Mouse (Mus musculus) gastrocnemius, postnatal 10 days (tissue): ENCODE results near the gene Kif5c. TPM values are rescaled to one million over a fixed set of nuclear protein-coding genes. Genes with fewer than 3 reads are reported as not detected.

ENCODE experiments used
- DNase-seq: peaks from one replicate; pipeline ENCODE4 v3.0.0; 2021; ENCODE audit warnings: mixed read lengths
- long read RNA-seq, 2 experiments: library from polyadenylated mRNA; stranded (forward); transcript quantifications; one replicate each; pipeline ENCODE4 v2.0.0; 2021
- total RNA-seq, 2 experiments: library from RNA; stranded (reverse); gene quantifications; 2 replicates each; pipeline ENCODE4 v1.2.3; 2021

The Kif5c gene
- total RNA-seq = 1 to 10 TPM; 1.1 to 1.5 TPM
- long read RNA-seq, experiment 1 = 0 reads
- long read RNA-seq, experiment 2, full-length matches to known transcripts = 1 of 1 reads
- long read RNA-seq, experiment 2, partial matches to known transcripts = 0 of 1 reads
- long read RNA-seq, experiment 2, other reads (novel, unspliced or antisense) = 0 of 1 reads

DNA sequence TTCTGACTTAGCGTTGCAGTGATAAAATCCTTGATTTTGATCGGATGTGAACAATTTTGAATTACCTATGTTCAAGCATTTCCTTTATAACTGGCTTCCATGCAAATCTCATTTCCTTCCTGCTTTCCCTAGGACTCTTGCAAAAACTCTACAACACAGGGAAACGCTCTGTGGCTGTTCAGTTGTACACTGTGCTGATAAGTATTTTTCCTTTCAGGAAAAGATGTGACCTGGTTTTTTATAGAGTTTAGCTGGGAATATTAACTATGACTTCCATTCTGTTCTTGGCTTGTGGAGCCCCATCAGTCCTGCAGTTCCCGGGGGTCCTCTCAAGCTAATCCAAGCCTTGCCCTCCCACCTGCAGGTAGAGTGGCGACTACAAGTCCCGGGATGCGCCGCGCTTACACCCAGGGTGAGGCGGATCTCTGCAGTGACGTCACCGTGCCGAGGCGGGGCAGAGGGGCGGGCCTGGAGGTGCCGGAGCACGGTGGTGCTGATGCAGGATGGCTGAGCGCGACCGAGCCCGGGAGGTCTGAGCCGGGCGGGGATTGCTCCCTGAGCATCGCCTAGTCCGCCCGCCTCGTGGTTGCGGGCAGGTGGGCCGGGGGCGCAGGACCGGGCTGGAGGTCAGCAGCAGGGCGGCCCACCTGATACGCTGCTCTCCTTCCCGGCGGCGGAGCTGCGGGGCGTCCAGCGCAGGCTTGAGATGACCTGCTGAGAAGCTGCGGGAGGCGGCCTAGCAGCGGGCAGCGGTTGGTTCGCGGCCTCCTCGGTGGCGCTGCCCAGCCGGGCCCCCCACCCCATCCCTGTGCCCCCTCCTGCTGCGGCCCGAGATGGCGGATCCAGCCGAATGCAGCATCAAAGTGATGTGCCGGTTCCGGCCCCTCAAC is at the start of gene Kif5c:
Gene Kif5c, plus strand, starts transcription at position 470 of the 890 bp plus-strand sequence.
- DNase-seq = peak; percentile 69

DNA sequence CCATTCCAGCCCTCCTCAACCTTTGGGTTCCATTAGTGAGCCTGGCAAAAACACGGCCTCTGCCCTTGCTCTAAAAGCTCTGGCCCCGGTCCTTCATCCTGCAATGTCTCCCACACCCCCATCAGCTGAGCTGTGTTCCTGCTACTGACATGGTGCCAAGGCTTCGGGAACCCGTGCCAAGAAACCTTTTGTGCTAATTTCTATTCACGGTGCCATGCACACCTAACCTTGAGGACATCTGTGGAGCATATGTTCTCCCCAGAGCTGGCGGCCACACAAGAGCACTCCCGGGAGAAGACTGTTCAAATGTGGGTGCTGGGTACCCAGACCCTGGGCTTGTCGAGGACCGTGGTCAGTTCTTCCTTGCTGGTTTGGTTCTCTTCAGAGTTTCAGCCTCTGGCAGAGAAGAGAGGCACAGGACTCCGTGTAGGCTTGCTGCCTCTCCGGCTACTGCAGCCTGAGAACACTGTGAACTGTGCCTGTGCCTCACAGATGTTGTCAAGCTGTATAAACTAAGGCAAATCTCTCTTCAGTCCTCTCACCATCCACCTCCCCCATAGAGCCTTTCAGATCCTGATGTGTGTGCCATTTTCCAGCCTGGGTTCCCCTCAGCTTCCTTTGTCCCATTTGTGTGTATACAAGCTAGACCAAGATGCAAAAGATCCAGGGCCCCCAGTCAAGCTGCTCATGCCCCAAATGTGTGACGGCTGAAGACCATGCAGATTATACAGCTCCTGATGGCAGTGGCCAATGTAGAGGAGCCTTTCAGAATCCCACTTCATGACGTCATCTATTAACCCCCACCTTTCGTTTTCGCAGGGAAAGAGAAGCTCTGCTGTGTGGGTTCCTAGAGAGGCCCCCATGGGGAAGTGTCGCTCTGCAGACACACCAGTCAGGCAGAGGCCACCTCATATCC is 49.0 kb upstream of the Kif5c start:
- DNase-seq = peak; percentile 27

DNA sequence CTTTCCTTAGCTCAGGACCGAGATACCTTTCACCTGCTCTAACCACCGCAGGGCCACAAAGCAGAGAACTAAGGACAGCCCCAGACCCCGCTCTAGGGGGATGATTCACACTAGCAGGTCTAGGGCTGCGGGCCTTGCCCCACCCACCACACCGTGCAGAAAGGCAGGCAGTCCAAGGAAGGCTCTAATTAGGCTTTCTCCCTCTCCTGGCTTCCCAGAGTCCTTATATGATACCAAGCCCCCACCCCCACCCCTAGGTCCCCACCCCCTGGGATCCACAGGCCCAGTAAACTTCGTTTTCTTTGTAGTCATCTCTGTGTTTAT is 48.4 kb upstream of the Kif5c start:
- DNase-seq = no peak

DNA sequence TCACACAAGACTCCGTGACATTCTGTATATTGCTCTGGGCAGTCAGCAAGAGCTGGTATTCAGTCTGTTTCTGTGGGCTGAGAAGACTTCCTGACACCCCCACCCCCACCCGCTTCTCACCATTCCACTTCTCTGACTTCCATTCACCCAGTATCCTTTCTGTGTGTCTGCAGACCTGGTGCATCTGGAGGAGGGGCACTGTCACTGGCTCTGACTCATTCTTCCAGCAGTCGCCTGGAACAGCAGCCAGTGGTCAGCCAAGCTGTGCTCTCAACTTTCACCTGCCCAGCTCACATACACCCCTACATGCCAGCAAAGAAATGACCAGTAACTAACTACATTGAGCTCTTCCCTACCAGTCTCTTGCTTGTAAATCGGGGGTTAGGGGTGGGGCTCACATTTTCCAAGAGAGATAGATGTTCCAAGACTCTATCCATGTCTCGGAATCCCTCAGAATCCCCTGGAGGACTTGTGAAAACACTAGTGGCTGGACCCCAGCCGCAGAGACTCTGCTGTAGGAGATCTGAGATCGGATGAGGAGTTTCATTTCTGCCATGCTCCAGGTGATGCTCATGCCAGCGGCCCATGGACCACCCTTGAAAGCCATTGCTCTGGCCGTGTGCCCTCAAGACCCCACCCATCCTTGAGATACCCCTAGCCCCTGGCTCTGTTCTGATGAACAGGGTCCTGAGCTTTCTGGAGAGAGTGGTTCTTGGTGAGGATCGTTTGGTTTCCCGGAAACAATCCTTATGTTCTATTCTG is 47.8 kb upstream of the Kif5c start:
- no peak for DNase-seq

DNA sequence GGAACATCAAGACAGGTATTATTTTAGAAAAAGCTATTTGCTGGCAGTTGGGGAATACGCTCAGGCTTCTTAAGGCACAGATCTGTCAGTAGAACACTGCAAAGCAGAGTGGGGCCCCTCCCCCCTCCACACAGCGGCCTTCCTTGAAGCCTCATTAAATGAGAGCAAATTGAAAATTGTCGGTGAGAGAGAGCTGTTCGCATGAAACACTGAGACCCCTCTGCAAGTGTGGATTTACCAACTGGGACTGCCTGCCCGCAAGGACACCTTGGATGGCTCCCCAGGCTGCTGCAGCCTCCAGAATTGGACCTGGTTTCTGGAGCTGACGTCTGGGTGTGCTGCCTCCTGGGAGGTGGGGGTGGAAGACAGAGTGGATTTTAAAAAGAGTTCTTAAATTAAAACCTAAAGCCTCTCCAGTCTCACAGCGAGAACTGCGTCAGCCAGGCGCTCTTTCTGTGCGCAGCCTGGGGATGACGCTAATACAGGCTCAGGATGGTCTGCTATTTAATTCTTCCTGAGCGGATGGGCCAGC is 46.9 kb upstream of the Kif5c start:
- no peak for DNase-seq

DNA sequence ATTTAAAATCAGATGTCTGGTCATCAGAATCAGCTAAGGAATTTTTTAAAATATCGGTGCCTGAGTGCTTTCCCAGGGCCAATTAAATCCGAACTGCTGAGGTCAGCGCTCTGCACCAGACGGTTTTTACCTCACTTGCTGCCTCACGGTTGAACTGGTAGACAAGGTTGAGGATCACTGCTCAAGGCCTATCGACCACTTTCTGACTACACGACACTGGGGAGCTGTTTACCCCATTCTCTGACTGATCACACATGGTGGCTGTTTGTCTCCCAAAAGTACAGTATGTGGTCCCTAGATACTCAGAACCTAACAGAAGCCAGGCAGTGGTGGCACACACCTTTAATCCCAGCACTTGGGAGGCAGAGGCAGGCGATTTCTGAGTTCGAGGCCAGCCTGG is 46.4 kb upstream of the Kif5c start:
- DNase-seq = no peak

DNA sequence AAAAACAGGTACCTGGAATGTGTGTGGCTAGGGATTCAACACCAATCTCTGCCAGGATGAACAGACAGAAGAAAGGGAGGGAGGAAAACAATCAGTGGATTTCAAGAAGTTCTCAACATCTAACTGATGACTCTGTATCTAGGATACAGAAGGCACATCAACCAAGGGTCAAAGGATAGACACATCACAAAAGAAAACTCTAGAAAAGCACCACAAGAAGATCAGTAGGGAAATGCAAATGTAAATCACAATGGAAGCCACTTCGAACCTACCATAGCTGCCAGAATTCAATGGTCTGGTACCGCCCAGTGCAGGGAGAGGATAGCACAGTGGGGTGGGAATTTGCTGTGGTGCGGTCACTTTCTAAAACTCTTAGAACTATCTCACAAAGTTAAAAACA is 45.8 kb upstream of the Kif5c start:
- DNase-seq = no peak

DNA sequence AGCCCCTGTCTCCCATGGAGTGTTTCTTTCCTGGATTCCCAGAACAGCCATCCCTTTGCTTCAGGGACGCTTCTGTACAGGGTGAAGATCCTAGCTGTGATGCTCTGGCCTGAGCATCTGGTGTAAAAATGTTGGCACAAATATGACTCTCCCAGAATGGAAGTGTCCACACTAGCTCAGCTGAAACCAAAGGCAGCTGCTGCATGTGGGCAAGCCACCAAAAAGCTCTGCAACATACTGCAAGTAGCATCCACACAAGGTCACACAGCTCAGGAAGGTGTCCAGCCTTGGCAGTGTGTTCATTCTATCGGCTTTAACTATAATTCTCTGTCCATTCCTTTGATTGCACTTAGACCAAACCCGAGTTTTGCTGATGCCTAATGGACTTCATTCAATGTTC is 38.5 kb upstream of the Kif5c start:
- DNase-seq = peak; percentile 31

DNA sequence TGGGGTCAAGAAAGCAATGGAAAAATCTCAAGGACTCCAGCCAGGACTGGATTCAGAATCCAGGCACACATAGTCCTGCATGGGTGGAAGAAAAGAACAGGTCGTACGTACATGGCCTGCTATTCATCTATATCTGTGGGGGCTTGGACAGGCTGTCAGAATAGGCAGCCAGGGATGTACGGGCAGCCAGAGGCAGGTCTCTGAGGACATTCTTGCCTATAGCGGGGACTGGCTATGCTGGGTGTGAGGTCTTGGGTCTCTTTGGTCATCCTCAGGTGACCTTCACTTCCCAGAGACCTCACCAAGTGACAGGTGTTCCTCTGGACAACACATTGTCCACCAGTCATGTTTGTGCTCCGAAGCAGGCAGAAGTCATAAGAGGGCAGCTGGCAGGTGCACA is 36.6 kb upstream of the Kif5c start:
- no peak for DNase-seq

DNA sequence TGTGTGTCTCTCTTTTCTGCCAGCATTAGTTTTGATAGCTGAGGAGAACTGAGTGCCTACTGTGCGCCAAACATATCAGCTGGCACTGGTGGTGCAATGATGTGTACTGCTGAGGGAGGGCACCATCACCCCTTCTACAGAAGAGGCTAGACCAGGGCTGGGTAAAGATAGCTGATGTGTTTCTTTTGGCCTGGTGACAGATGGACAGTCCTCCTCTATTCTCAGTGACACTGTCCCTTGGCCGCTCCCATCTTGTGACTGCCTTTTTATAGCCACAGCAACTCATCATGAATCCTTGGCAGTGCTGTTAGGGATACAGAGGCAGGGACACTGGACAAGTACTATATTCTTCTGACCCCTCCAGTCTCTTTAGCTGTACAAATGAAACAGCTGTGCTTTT is 35.8 kb upstream of the Kif5c start:
- DNase-seq = no peak

DNA sequence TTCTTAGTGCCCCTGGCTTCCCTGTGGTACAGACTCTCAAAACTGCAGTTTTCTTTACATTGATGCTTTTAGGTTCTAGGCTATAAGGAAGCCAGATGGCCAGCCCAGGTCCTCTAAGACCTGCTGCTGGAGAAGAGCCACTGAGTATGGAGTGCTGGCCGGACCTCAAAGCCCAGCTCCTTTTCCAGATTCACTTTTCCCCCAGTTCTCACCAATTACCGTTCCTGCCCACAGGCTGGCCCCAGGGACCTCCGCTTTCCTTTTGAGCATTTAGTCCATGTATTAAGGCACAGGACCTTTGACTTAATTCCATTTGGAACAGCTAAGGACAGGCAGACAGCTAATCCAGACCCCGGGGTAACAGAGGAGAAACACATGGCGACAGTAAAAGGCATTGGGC is 28.6 kb upstream of the Kif5c start:
- DNase-seq = no peak

DNA sequence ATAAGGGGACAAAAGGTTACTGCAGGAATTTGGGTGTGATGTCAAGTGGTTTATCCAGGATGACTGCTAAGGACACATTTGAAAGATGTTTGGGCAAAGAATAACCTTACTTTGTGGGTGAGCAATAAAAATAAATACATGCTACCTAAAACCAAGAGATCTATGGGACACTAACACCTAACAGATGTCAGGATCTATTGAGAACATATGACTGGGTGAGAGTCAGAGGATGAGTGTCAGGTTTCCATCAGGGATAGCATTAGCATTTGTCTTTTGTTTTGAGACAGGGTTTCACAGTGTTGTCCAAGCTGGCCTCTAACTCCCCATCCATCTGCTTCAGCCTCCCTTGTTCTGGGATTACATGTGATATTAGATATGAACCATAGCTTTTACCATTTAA is 26.2 kb upstream of the Kif5c start:
- DNase-seq = no peak

DNA sequence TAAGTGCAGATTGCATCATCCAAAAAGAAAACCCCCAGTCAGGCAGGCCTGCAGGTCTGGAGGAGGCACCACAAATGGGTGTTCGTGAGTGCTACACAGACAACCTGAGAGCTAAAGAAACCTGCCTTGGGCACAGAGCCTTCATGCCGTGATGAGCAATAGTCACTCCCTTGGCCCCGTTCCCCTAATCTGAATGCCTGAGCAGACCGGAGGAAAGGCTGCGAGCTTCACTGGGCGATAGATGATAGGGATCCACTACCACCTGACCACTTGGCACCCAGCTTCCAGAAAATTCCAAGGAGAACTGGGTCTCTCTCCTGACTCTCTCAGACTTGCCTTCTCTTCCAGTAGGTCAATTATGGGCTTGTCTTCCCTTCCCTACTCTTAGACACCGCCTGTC is 24.2 kb upstream of the Kif5c start:
- no peak for DNase-seq

DNA sequence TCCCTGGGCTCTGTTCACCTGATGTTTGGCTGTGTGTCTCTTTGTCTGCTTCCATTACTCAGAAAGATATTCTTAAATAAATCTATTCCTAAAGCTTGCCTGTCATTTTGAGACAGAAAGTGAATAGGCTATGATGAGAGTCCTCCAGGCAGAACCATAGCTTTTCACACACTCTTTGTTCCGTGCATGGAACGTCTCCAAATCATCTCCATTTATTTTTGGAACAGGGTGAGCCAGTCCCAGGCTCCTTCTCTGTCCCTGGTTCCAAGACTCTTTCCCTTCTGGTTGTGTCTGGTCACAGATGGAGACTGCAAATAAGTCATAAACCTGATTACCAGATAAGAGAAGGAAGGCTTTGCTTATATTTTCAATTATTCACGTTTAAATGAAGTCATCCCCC is 22.8 kb upstream of the Kif5c start:
- no peak for DNase-seq

DNA sequence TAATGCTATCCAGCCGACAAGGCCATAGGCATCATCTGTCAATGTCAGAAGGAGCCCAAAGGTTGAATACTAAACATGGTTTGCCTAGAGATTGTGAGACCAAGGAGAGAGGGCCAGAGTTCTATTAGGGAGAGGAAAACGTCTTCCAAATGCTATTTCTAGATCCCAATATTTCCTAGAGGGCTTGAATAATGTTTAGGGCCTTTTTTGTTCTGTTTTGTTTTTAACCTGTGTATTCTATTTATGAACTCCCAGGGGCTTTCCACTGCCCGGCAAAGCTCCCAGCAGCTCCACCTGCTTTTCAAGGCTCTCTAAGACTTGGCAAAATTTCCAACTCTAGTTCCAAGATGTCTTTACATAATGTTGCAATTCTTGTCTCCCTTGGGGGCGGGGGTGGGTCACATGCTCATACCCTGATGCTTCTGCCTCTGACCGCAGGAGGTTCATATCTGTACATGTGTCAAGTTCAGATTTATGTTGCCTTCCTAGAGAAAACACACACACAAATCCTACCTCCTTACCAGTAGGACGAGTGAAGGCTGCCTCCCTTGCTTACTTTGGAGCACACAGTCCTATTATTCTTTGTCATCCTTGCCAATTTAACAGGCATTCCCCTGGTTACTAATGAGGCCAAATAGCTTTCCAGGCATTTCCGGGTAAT is 18.9 kb upstream of the Kif5c start:
- no peak for DNase-seq

DNA sequence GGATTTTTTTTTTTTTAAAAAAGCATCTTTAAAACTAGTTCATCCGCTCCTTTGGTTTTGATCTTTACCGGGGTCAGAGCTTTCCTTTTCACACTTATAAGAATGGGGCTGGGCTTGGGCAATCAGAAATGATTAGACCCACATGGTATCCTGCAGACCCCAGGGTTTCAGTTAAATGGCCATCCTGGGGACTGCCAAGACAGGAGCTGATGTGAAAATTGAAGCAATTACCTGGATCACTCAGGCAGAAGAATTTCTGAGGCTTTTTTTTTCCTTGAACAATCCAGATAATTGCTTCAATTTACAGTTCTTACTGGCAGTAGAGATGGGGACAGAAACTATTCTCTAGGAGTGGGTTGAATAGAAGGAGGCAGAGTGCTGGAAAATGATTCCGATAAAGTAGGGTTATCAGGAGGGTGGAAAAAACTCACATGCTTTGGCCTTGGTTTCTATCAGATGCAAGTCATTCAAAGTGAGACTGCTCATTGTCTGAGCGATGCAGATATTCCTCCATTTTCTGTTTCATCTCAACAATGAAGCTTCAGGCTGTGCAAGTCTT is 16.2 kb upstream of the Kif5c start:
- DNase-seq = no peak

DNA sequence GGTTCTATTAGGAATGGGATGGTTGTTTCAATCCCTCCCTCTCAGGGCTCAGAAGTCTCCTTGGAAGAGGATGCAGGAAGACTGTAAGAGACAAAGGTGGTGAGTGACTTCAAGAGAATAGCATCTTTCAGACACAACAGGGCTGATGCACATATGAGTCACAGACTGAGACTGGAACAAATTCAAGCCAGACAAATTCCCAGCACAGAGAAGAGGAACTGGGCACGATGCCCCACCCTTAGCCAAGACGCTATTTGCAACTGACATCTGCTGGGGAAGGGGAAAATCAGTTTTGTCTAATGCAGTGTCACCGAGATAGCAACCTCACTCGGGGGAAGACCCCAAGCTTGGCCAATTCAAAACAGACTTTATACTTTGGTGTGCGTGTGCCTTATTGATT is 9.5 kb upstream of the Kif5c start:
- DNase-seq = no peak

DNA sequence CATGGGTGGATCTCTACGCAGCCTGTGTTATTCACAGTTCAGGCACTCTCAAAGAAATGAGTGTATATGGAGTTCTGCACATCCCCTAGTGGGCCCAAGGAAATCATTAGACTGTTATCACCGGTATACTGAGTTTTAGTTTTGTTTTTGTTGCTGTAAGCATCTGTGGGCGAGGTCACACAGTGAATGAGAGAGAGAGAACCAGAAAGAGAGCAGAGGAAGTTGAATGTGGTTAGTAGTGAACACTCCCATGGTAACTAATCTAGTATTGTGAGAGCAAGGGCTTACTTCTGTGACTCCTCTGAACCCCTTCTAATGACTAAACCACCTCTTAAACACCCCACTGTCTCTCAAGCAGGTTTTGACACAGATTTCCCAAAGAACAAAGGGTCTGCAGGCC is 2.3 kb upstream of the Kif5c start:
- no peak for DNase-seq

DNA sequence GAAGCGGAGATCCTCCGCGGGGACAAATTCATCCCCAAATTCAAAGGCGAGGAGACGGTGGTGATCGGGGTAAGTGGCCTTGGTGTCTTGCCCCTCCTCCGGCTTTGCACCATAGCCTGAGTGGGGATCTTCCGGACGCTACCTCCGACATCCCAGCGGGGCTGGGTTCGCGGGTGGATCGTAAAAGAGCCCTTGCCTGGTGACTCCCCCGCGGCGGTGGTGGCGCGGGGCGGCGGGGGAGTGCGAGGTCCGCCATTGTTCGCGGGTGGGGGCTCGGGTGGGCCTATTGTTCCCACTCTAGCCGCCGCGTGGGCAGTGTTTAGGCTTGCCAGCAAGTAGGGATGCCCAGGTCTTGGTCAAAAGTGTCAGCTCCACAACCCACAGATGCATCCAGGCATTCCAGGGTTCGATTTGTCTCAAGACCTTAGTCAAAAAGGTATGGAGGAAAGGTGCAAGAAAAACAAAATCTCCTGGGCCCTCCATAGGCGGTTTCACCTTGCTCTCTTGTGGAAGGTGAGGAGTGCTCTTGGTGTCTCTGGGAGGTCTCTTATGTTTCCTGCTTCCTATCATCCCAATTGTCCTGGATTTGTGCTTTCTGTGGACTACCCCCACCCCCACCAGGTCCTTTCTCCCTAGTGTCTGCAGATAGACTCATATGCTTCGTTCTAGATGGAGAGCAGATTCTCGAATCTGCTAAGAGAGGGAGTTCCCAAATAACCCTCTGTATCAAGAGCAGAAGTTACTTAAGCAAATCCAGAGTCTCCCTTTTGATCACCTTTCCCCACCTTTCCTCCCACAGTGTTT is 823 bp downstream of the Kif5c start:
- DNase-seq = no peak

DNA sequence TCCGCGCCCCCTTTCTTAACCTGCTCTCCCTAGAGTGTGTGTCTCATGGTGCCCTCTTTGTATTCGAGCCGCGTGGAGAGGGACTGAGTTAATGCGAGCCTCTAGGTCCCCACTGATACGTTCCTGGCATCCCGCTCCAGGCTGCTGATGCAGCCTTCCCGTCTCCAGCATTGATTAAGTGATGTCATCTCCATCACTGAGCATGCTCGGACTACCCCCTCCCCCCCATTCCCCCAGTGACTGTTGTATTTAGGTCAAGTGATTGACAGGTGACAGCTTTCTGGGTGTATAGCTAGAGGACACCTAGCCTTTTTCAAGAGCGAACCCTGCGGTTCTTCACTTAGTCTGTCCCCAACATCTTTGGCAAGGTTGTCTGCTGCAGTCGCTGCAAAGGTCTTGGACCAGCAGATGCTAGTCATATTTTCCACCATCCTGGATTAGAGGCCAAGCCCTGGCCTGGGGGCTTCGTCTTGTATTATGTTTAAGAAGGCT is 1.6 kb downstream of the Kif5c start:
- DNase-seq = no peak
